Mouse (Mus musculus) cerebellum, postnatal 4 days (tissue): Measurements from ENCODE around the gene Gm21149.
"Not testable (repeated sequence)": the region's sequence is repeated elsewhere in the genome, so short reads cannot be mapped to it uniquely, and the experiment has no call there.

Experiments used
- DNase-seq, 2 experiments: peaks; one replicate each; pipeline ENCODE4 v3.0.0; 2022; ENCODE audit warnings: low spot score in 2 of 2, mixed read lengths in 1 of 2

The Gm21149 gene

GRCm38 (mm10) chr5:15461613-15462012, 14.7 kb downstream of the Gm21149 start:
- DNase-seq = not testable (repeated sequence)

GRCm38 (mm10) chr5:15457865-15458571, 18.3 kb downstream of the Gm21149 start:
- DNase-seq = not testable (repeated sequence)
